Mouse (Mus musculus) thymus, adult 2 months (tissue): ENCODE data around the gene Cdh1. TPM values are rescaled to one million over a fixed set of nuclear protein-coding genes. Genes with fewer than 3 reads are reported as not detected.

Experiments
- DNase-seq: peaks from one replicate; pipeline ENCODE4 v3.0.0; 2021
- H3K27ac ChIP-seq: fragments of 200-500 bp; 2 replicates; pipeline ENCODE4 v1.5.1; 2012; ENCODE audit warnings: low read length, control low read depth; ENCODE audit not compliant: control insufficient read depth, insufficient read depth
- H3K27me3 ChIP-seq: fragments of 200-500 bp; 2 replicates; pipeline ENCODE4 v1.6.1; 2012; ENCODE audit warnings: mild to moderate bottlenecking, low read length, moderate library complexity, mixed read lengths; ENCODE audit not compliant: control insufficient read depth, insufficient read depth
- H3K36me3 ChIP-seq: fragments of 200-500 bp; 2 replicates; pipeline ENCODE4 v1.6.1; 2012; ENCODE audit warnings: mild to moderate bottlenecking, low read length, moderate library complexity; ENCODE audit not compliant: control insufficient read depth, insufficient read depth
- H3K4me1 ChIP-seq: fragments of 200-500 bp; replicated peaks from 2 replicates; pipeline ENCODE4 v1.6.1; 2012; ENCODE audit warnings: low read length; ENCODE audit not compliant: control insufficient read depth, insufficient read depth
- H3K4me3 ChIP-seq: fragments of 200-500 bp; 2 replicates; pipeline ENCODE4 v1.5.1; 2012; ENCODE audit warnings: mild to moderate bottlenecking, low read length, control low read depth, moderate library complexity; ENCODE audit not compliant: control insufficient read depth, insufficient read depth
- CTCF ChIP-seq: fragments of 200-500 bp; IDR thresholded peaks from 2 replicates; pipeline ENCODE4 v1.5.1; 2012; ENCODE audit warnings: mild to moderate bottlenecking, control low read depth, low read length, moderate library complexity, borderline replicate concordance; ENCODE audit not compliant: control insufficient read depth, poor library complexity, insufficient read depth; ENCODE audit errors: extremely low read depth
- POLR2A ChIP-seq: fragments of 200-500 bp; IDR thresholded peaks from 2 replicates; pipeline ENCODE4 v1.6.1; 2012; ENCODE audit warnings: mild to moderate bottlenecking, low read length, control low read depth, moderate library complexity; ENCODE audit not compliant: control insufficient read depth, poor library complexity, insufficient read depth; ENCODE audit errors: extremely low read depth
- WGBS: fragments of 180-500 bp; shearing (Covaris S2); methylation state at CpG from one replicate; pipeline ENCODE4 v1.1.7; 2018; 5-methylcytosine and 5-hydroxymethylcytosine counted together
- polyA plus RNA-seq: library from polyadenylated mRNA; depleted of rRNA; stranded (reverse); fragments of >200 nt; gene quantifications from 2 replicates; pipeline ENCODE4 v1.2.3, GENCODE M21; 2012; rRNA removed

The Cdh1 gene
- polyA plus RNA-seq, 1 experiment = 23.5 TPM

DNA sequence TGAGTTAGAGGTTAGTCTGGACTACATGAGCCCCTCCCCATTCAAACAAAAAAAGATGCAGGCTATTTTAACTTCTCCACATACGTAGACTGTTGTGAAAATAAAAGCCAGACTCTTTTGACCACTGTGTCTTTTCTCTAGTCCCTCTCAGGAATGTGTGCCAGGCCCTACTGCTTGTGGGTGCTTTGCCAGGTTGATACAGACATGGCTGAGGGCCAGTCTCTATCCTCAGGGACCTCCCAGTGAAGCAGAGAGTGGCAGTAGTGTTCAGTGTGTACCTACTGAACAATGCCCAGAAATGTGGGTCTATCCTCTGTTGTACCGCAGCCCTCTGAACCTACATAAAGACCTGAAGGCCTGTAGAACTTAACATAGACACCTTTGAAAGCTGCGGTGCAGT lies 109.3 kb downstream of the Cdh1 start:
- Histone ChIP-seq H3K36me3 (no peaks in the 10 kb centered on the region), H3K4me1 (peaks cover 6% of the 10 kb centered on the region), H3K27me3 (no peaks in the 10 kb centered on the region), H3K4me3 (no peak overlapping the region), H3K27ac (no peak overlapping the region)
- no peak for TF ChIP-seq POLR2A
- no peak for TF ChIP-seq CTCF
- WGBS = 93% methylated on average over 3 of the region's 3 CpGs
- no peak for DNase-seq

DNA sequence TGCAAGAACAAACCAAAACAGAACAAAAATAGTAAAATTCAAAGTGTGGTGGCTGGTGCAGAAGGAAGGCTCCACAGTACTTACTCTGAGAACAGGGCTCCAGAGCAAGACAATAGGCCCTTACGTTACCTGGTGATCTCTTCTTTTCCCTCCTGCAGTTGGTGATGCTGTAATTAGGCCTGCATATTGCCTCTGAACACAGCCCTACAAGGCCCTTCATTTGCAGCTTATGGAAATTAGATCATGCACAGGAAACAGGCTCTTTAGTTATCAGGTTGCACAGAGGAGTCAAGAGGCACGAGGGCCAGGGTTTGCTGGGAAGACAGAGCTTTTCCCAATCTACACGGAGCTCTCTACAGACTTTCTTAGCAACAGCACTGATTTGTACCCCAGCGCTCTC lies 111.1 kb downstream of the Cdh1 start:
- WGBS = 93% methylated on average over 4 of the region's 4 CpGs
- TF ChIP-seq POLR2A (no peak), CTCF (no peak)

DNA sequence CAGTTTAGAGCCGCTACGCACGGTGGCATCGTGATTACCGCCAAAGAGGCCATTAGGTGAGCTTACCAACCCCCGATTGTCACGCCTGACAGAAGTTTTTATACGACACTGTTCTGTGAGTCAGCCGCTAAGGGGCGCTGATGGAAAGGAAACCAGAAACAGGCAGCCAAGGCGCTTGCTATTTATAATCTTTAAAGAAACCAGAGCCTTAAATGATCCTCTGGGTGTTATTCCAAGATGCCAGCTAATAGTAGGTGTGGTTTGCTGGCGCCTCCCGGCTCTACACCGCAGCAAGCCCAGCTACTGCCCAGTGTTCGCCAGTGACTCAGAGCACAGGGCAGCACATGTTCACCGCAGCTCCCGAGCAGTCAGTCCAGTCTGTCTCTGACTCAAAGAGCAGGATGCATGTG lies 114.9 kb downstream of the Cdh1 start:
- TF ChIP-seq POLR2A (no peak), CTCF (0 out of 2 replicates have a peak, but pooled peaks have one; percentile 10)
- no peak overlapping the region for H3K27ac ChIP-seq
- no peaks in the 10 kb centered on the region for H3K27me3 ChIP-seq
- WGBS = 27% methylated on average over 17 of the region's 17 CpGs
- DNase-seq = peak; percentile 67
- peaks cover 8% of the 10 kb centered on the region for H3K4me1 ChIP-seq
- H3K36me3 ChIP-seq = no peaks in the 10 kb centered on the region
- H3K4me3 ChIP-seq = no peak overlapping the region

More for the DNA sequence above, 111.1 kb downstream of the Cdh1 start:
- DNase-seq = no peak
- Histone ChIP-seq H3K4me3 (no peak overlapping the region), H3K36me3 (no peaks in the 10 kb centered on the region), H3K4me1 (peaks cover 8% of the 10 kb centered on the region), H3K27me3 (no peaks in the 10 kb centered on the region), H3K27ac (no peak overlapping the region)

Other genes starting within 250 kb of the Cdh1 start
- 4.1 and 4.7 TPM in 2 replicates for gene Zfp90, start 188.0 kb upstream of the Cdh1 start, polyA plus RNA-seq
- gene 6030452D12Rik, start 102.8 kb upstream of the Cdh1 start, polyA plus RNA-seq = not detected in 2 replicates
- 8.0 and 8.2 TPM in 2 replicates for gene Cdh3, start 92.5 kb upstream of the Cdh1 start, polyA plus RNA-seq
- 69.5 and 76.2 TPM in 2 replicates for gene Gm10073, start 29.9 kb upstream of the Cdh1 start, polyA plus RNA-seq
- gene Tango6, start 79.7 kb downstream of the Cdh1 start, polyA plus RNA-seq = 6.4 and 6.9 TPM in 2 replicates